Mouse (Mus musculus) adrenal gland, adult 8-10 months (tissue): ENCODE measurements around the gene Ilk. TPM values are rescaled to one million over a fixed set of nuclear protein-coding genes. Genes with fewer than 3 reads are reported as not detected.
"Not testable (repeated sequence)": the region's sequence is repeated elsewhere in the genome, so short reads cannot be mapped to it uniquely, and the experiment has no call there.

Experiments
- DNase-seq: peaks from one replicate; pipeline ENCODE4 v3.0.0; 2022
- total RNA-seq, 4 experiments: library from RNA; stranded (reverse); gene quantifications; 2 replicates each; pipeline ENCODE4 v1.2.4; 2022

Gene Ilk
- 100 to 1,000 TPM; 127 to 155 (median 137) TPM for total RNA-seq

GRCm38 (mm10) chr7:105736264-105736901 lies at the start of gene Ilk:
Ilk (plus strand) TSS chr7:105736592.
- peak; percentile 94 for DNase-seq

DNA sequence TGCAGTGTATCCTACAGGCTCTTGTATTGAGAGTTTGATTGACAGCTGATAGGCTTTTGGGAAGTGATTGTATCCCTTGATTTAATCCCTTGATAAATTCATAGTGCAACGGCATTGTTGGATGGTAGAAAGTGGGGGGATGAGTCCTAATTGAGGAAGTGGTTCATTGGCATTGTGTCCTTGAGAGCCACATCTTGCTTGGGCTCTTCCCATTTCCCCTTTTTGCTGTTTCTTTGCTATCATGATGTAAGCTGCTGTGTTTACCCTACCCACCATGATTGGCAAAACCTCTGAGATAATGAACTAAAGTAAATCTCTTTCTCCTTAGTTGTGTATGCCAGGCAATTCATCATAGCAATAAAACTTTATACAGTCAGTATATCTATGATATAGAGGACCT lies 45.5 kb upstream of the Ilk start:
- DNase-seq: no peak

DNA sequence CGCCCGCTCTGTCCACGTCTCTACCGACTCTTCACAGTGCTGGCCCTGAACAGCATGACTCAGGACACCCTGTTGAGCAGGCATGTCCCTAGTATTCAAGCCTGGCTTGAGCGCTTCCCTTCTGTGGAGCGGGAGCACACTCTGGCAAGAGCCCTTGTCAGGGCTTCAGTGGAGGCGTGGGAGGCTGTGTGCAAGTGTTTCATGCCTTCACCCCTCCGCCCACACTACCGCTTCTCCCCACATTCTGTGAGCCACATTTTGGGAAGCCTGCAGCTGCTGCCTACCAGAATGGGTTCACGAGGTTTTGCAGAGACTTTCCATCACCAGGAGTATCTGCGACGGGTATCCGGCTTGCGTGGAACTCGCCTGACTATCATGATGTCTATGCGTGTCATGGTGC lies 33.2 kb upstream of the Ilk start:
- DNase-seq: no peak

DNA sequence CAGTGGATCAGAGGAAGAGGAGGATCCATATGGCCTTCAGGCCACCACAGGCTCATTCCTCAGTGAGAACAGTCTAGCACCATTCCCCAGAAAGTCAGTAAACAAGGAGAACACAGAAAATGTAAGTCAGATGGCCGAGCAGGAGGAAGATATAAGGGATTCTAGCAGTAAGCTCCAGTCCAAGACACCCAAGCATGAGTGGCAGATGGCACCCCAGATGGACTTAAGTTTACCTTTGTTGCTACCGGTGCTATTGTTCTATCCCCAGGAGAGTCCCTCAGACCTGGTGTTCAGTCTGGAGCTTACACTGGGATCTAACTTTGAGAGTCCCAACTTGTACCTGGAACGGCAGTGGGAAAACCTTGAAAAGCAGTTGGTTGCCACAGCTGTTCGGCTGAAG lies 32.6 kb upstream of the Ilk start:
- no peak for DNase-seq

DNA sequence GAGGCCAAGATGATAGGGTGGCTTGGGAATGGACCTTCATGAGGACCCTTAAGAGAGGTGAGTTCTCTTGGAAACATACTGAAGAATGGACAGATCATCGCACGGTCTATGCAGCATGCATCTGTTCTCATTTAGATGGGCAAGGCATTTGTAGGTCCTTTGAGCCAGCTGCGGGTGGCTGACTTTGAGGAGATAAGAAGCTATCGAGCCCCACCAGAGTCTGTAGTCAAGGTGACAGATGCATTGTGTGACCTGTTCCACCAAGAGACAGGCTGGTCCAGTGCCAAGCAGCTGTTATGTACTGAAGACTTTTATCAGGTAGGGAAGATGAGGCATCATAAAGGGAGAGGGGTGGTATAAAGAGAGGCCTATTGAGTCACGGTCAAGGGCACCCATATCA lies 27.7 kb upstream of the Ilk start:
- DNase-seq: no peak

DNA sequence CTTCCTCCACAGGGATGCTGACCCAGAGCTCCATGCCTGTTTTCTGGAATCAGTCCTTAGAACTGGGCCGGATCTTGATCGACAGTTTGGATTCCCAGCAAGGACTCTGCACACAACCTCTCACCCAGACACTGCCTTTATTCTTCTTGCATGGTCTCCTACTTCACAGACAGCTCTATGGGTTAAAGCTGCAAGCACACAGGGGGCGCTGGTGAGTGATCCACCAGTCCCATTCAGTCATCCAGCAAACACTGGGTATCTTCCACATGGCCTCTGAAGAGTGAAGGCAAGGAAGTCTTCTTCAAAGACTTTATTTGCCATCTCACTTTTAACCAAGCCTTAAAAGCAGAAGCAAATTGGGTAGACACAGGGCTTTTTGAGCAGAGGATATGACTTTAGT lies 21.0 kb upstream of the Ilk start:
- DNase-seq: no peak

DNA sequence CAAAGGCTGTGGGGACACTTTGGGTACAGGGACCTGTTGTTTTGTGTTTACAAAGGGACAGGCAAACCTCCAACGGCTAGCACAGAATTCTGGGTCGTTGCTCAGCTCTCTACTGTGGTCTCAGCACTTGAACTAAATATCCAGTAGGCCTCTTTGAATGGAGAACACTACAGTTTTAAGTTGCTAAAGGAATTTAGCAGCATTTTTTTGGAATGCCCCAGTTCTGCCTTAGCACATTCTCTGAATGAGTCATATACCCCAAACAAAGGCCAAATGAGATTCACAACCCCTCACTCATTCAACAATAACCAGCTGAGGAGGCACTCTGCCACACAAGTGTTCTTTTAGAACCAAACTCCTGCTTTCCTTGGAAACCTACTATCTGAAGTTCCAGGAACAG lies 14.5 kb upstream of the Ilk start:
- DNase-seq: no peak

DNA sequence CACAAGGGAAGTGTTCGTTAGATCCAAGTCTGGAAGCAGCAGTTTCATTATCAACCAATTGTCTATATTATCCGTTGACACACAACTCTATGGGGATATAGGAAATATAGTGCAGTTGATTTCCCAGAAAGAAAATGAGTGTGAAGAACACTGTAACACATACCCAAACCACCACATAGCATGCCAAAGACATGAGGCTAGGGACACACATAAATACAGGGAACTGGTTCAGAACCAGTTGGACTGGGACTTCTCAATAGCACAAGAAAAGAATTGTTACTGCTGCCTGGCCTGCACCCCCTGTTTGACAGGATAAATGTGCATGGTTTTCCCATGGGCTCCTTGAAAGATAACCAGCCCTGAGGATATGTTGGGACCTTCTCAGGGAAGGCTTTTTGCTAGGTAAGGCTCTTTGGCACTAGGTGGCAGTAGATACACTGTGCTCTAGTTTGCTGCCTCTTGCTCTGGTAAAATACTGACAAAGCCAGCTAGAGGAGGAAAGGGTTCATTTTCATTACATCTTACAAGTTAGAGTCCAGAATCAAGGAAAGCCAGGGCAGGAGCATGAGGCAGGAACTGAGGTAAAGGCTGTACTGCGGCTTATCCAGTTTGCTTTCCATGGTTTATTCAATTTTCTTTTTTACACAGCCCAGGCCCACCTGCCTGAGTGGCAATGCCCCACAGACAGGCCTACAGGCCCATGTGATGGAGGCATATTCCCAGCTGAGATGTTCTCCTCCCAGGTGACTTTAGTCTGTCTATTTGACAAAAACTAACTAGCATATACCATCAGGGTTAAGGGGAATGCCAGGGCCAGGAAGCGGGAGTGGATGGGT lies 10.0 kb upstream of the Ilk start:
- DNase-seq: no peak

- no peak for DNase-seq
Observed at GRCm38 (mm10) chr7:105726980-105727325, 9.4 kb upstream of the Ilk start.

- DNase-seq: no peak
Observed at GRCm38 (mm10) chr7:105728701-105729428, 7.5 kb upstream of the Ilk start.

DNA sequence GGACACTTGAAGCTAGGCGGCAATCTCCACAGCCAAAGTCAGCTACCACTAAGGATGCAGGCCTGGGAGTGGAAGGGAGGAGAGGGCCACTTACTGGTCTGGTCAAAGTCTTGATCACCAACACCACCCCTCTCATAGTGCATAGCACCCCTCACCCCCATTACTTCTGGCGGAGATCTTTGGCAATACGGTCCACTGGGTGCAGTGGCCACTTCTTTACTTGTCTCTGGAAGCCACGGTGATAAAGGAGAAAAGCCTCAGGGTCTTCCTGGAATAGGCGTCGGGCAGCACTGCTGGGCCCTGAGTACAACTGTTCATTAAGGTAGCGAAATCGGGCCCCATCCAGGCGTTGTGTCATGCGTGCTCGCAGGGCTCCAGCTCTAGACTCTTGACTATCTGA lies 2.6 kb upstream of the Ilk start:
- DNase-seq: no peak

- no peak for DNase-seq
Observed at GRCm38 (mm10) chr7:105734826-105735225, 1.6 kb upstream of the Ilk start.

- not testable (repeated sequence) for DNase-seq
Observed at GRCm38 (mm10) chr7:105735464-105735863, 928 bp upstream of the Ilk start.

DNA sequence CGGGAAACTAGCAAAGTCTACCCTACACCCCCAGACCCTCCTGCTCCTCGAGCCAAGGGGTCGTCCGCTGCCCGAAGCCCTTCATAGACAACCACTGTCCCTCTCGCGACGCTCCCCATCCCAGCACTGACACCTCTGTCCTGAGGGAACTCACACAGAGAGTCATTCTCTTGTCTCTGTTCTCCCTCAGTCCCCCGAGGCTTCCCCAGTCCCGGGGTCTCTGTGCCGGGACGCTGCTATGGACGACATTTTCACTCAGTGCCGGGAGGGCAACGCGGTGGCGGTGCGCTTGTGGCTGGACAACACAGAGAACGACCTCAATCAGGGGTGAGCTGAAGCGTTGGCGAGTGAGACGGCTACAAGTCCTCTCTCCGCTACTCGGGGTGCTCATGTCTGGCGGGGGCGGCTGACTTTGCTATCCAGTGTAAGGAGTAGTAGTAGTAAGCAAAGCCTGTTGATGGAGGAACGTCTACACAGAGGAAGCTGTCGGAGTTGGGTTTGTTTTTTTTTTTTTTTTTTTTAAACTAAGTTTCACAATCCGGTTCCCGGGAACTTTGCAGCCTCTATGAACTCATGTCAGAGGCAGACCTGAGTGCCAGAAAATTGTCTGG lies 624 bp downstream of the Ilk start, which contains the start of gene Rrp8:
Gene Rrp8, minus strand, starts transcription at position 475 of the 611 bp plus-strand sequence.
- peak; percentile 41 for DNase-seq

DNA sequence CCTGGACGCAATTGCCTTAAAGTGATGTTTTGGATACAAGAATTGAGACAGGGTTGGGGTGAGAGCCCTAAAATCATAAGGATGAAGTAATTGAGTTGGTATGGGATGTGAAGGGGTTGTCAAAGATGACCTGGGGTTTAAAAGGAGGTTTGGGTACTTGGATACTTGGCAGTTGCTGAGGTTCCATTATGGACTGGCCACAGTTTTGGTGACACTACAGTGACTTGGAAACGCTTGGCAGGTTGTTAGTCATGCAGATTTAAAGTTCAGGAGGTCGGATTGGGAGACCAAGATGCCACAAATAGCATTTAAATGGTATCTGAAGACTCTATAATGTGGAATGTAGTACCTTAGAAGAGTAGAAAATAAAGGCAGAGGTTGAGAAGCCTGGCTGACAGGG lies 1.3 kb downstream of the Ilk start:
- DNase-seq: no peak

DNA sequence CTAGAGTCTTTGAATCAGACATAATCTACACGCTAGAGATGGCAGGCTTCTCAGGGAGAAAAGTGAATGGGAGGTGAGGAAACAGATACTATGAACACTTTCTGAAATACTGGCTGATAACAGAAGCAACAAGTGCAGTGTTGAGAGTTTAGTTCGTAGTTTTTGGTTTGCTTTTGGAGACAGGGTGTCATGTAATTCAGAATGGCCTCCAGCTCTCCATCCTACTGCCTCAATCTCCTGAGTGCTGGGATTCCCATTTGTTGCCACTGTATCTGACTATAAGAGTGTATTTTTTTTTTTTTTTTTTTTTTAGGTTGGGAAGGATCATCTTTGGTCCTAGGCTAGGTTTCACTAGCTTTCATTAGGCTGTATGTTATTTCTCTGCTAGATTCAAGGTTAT lies 1.9 kb downstream of the Ilk start:
- no peak for DNase-seq

GRCm38 (mm10) chr7:105738948-105739347 lies 2.6 kb downstream of the Ilk start:
- peak; percentile 59 for DNase-seq

DNA sequence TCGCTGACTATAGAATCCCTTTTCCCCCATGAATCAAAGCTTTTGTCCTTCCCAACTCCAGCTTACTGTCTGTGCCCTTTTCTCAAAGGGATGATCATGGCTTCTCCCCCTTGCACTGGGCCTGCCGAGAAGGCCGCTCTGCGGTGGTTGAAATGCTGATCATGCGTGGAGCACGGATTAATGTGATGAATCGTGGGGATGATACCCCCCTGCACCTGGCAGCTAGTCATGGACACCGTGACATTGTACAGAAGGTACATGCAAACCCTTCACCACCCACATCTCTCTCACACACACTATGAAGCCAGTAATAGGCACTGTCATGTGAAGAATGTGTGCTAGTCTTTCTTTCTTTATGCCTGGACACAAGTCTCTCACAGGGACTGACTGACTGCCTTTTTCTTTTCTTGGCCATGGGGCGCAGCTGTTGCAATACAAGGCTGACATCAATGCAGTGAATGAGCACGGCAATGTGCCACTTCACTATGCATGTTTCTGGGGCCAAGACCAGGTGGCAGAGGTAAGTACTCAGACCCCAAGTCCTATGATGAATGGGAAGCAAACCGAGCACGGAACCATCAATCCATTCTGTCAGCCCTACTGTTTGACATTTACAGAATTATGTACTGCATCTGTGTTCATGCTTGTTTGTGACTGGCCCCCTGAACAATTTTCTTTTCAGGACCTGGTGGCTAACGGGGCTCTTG lies 3.9 kb downstream of the Ilk start:
- DNase-seq: no peak

DNA sequence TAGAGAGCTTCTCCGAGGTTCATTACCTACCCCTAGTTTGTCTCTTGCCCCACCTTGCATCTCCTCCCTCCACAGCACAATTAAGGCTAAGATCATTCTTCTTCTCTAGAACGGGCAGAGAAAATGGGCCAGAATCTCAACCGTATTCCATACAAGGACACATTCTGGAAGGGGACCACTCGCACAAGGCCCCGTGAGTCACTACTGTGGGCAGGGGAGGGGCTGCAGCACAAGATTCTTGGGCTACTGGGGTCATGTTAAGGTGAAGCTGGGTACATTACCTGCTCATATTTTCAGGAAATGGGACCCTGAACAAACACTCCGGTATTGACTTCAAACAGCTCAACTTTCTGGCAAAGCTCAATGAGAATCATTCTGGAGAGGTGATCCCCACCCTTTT lies 4.5 kb downstream of the Ilk start:
- no peak for DNase-seq

DNA sequence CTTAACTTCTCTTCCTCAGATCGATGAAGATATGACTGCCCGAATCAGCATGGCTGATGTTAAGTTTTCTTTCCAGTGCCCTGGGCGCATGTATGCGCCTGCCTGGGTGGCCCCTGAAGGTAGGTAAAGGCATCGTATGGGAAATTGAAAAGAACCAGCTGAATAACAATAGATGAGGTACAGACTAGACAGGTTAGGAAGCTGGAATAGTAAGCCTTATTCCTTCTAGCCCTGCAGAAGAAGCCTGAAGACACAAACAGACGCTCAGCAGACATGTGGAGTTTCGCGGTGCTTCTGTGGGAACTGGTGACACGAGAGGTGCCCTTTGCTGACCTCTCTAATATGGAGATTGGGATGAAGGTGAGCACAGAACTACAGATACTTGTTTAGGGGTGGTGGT lies 5.6 kb downstream of the Ilk start:
- no peak for DNase-seq

DNA sequence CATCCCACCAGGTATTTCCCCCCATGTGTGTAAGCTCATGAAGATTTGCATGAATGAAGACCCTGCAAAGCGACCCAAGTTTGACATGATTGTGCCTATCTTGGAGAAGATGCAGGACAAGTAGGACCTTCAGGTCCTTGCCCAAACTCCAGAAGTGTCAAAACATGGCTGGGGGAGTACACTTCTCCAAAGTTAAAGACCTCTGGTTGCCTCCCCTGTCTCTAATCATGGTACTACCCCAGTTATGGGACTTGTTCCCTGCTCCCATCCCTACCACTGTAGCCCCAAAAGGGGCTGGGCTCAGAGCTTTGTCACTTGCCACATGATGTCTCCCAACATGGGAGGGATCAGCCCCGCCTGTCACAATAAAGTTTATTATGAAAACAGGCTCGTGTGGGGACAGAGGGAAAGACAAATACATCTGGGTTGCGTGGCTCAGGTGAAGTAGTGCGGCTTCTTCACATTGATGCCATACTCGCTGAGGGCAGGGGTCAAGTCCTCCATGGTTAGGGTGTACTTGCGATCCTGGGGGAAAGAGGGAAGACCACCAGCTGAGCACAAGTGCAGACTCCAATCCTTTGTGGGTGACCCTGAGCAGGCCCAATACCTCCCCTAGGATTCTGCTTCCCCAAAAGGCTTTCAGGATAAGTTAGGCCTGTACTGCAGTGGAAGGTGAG lies 6.3 kb downstream of the Ilk start:
- DNase-seq: not testable (repeated sequence)
